Mouse (Mus musculus): ENCODE measurements at regions not wholly inside any gene's neighbourhood (a gene's known extent, or its start where the extent isn't known, plus 50 kb on each side); places are given as distances from the start of the nearest gene placed in this dataset.

DNA sequence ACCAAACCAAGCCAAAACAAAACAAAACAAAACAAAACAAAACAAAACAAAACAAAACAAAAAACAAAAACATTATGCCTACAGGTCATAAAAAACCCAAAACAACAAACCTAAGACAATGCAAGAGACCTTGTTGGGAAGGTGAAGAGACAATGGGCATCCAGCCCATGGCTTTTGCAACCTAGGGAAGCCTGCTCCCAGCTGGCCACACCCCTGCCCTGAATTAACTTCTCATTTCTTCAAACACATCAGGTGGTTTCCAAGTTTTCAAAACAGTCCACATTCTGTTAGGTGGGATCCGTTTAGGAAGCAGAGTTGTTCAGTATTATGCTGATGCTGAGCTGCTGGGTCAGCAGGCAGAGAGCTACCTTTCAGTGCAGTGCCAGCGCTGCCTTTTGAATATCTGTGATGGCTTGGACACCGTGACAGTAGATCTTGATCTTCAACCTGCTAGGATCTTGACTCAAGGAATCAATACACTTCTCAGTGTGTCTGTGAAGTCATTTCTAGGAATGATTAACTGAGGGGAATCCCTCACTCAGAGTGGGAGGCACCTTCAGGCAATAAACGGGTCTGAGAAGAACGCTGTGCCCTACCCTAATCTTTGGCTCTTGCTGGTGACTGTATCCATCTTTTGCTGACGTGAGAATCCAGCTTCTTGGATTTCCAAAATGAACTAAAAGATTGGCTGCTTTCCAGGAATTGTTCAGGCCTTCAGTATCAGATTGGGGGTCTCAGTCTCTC, 121.4 kb downstream of the 1810013L24Rik start:
- no peaks in the 10 kb centered on the region for H3K4me1 ChIP-seq (replicated peaks)
- H3K4me2 ChIP-seq: no peak overlapping the region
- no peak overlapping the region for H3K27ac ChIP-seq (ENCODE audit: poor library complexity, severe bottlenecking)
- no peak overlapping the region for H3K4me3 ChIP-seq
- WGBS: 63% methylated on average over 6 of the region's 6 CpGs
- no peaks in the 10 kb centered on the region for H3K36me3 ChIP-seq
- H3K27me3 ChIP-seq (replicated peaks): no peaks in the 10 kb centered on the region
- ATAC-seq (ENCODE audit: insufficient number of reproducible peaks, low FRiP score): no peak
- H3K9ac ChIP-seq: no peak overlapping the region
- 0 out of 2 replicates have a peak, but pooled peaks cover 6% of the 10 kb centered on the region for H3K9me3 ChIP-seq (replicated peaks)

DNA sequence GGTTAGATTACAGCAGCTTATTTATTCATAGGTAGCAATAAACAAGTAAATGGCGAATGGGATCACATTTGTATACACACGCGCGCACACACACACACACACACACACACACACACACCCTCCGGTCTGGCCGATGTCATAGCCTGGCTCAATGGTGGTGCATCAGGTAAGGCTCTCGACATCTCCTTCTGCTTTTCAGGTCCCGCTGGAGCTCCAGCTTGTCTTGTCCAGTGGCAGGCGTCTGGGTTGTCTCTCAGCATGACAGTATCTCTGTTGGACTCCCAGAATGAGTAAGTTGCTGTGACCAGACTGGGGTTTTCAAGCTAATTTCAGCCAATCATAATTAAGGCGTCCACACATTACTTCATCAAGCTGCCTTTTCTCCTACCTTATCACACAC, 131.8 kb downstream of the 1810013L24Rik start:
- no peak for ATAC-seq (ENCODE audit: insufficient number of reproducible peaks, low FRiP score)
- Histone ChIP-seq H3K4me3 (no peak overlapping the region), H3K27me3 (replicated peaks) (no peaks in the 10 kb centered on the region), H3K27ac (ENCODE audit: poor library complexity, severe bottlenecking) (no peak overlapping the region), H3K9me3 (replicated peaks) (no peaks in the 10 kb centered on the region), H3K36me3 (no peaks in the 10 kb centered on the region), H3K4me1 (replicated peaks) (no peaks in the 10 kb centered on the region), H3K9ac (no peak overlapping the region), H3K4me2 (no peak overlapping the region)
- whole genome bisulfite sequencing: 63% methylated on average over 10 of the region's 10 CpGs

DNA sequence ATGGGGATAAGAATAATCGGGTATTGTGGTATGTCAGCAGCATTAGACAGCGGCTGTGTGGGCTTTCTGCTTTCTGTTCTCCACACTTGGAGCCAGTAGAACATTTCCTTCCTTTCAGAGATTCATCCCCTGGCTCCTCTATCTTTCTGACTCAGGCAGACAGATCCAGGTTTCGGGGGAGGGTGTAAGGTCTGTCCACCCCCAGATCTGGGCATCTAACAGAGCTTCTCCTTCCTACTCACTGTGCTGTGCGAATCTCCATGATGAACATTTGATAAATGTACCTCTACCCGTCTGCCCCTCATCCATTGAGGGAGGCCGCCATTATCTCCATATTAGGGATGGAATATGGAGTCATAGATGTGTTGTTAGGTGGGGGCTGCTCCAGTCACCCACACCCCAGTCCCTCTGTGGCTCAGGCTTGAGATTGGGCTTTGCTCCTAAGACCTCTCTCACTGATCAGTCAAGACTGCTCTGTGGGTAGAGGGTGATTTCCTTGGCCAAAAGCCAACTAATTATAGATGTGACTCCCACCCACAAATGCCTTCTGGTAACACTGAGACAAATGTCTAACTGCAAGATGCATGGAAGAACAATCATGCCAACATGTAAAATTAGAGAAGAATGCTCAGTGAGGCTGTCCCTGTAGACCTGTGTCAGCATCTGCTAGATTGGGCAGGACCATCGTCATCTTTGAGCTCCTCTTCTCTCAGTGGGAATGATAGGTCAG, 163.8 kb downstream of the 1810013L24Rik start:
- ATAC-seq (ENCODE audit: insufficient number of reproducible peaks, low FRiP score): no peak
- Histone ChIP-seq H3K27ac (ENCODE audit: poor library complexity, severe bottlenecking) (no peak overlapping the region), H3K27me3 (replicated peaks) (no peaks in the 10 kb centered on the region), H3K4me1 (replicated peaks) (no peaks in the 10 kb centered on the region), H3K4me3 (no peak overlapping the region), H3K4me2 (no peak overlapping the region), H3K36me3 (no peaks in the 10 kb centered on the region), H3K9me3 (replicated peaks) (peaks cover 4% of the 10 kb centered on the region; the same call in 1 of the 2 replicates), H3K9ac (no peak overlapping the region)
- WGBS: 72% methylated on average over 7 of the region's 7 CpGs

DNA sequence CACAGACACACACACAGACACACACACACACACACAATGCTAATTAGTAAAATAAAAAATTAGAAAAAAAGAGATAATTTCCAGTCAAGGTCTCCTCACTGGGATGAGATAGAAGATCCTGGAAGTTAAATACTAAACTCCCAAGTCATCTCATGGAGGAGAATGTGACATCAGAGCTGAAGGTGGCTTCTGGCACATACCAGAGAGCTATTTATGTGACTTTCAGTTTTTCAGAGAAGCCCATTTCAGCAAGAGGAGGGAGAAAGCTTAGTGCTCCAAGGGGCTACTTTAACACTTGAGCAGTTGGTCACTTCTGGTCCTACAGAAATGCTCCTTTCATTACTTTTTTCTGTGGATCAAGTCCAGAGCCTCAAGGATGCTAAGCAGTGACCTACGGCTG, 164.6 kb downstream of the 1810013L24Rik start:
- H3K4me2 ChIP-seq: no peak overlapping the region
- no peak overlapping the region for H3K27ac ChIP-seq (ENCODE audit: poor library complexity, severe bottlenecking)
- 78% methylated on average over 1 of the region's 1 CpGs for WGBS
- 0 out of 2 replicates have a peak, but pooled peaks cover 4% of the 10 kb centered on the region for H3K9me3 ChIP-seq (replicated peaks)
- H3K4me1 ChIP-seq (replicated peaks): no peaks in the 10 kb centered on the region
- no peaks in the 10 kb centered on the region for H3K36me3 ChIP-seq
- ATAC-seq (ENCODE audit: insufficient number of reproducible peaks, low FRiP score): no peak
- H3K4me3 ChIP-seq: no peak overlapping the region
- H3K27me3 ChIP-seq (replicated peaks): no peaks in the 10 kb centered on the region
- no peak overlapping the region for H3K9ac ChIP-seq

DNA sequence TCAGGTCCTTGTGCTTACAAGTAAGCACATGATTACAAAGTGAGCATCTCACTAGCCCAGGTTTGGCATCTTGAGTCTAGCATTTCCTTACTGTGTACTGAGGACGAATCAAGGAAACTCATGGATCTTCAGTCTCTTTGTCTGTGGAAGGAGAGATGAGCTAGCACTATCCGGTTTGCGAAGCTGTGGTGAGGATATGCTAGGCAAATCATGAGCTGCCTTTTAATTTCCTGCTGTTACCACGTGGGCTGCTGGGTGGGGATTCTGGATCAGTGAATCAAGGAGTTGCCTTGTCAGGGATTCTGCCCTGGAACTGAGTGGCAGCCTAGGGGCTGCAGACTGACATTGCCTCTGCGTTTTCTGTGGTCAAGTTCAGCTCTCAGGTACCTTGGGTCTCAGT, 167.3 kb downstream of the 1810013L24Rik start:
- Histone ChIP-seq H3K4me3 (no peak overlapping the region), H3K4me2 (no peak overlapping the region), H3K9me3 (replicated peaks) (no peaks in the 10 kb centered on the region), H3K27ac (ENCODE audit: poor library complexity, severe bottlenecking) (no peak overlapping the region), H3K9ac (no peak overlapping the region), H3K36me3 (no peaks in the 10 kb centered on the region), H3K27me3 (replicated peaks) (no peaks in the 10 kb centered on the region), H3K4me1 (replicated peaks) (no peaks in the 10 kb centered on the region)
- ATAC-seq (ENCODE audit: insufficient number of reproducible peaks, low FRiP score): no peak
- WGBS: 74% methylated on average over 5 of the region's 5 CpGs

DNA sequence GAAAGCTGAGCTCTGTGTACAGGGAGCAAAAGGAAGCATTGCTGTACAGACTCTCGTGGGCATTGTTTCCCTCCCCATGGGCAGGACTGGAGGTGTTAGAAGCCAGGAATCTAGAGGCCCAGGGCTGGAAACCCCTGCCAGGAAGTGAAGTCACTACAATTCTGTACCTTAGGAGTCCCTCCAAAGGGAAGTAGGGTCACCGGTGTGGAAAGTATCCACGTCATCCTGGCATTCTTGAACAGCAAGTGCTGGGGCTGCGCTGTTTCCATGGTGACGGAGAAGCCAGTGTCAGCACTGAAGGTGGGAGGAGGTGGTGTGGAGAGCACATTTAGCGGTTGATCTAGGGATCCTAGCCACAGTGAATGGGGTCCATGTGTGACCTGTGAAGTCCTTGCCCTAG, 174.1 kb downstream of the 1810013L24Rik start:
- WGBS: 41% methylated on average over 6 of the region's 6 CpGs
- H3K4me2 ChIP-seq: no peak overlapping the region
- 0 out of 2 replicates have a peak, but pooled peaks have one; percentile 53 for ATAC-seq (ENCODE audit: insufficient number of reproducible peaks, low FRiP score)
- H3K27ac ChIP-seq (ENCODE audit: poor library complexity, severe bottlenecking): no peak overlapping the region
- no peaks in the 10 kb centered on the region for H3K9me3 ChIP-seq (replicated peaks)
- no peaks in the 10 kb centered on the region for H3K36me3 ChIP-seq
- no peaks in the 10 kb centered on the region for H3K4me1 ChIP-seq (replicated peaks)
- H3K4me3 ChIP-seq: no peak overlapping the region
- H3K9ac ChIP-seq: no peak overlapping the region
- no peaks in the 10 kb centered on the region; the same call in 1 of the 2 replicates for H3K27me3 ChIP-seq (replicated peaks)

DNA sequence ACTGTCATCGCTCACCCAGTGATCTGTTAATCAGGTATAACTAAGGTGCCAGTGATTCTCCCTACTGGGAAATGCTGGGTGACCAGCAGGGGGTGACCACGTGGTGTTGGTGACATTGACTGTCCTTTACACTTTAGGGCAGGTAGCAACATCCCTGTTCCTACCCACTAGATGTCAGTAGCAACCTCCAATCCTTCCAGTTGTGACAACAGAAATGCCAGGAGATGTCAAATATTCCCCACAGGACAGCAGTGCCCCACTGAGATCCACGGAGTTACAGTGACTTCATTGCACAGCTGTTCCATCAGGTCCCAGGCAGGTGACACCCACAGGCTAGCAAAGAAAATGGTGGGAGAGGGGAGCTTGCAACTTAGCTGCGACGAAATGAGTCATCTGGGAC, 176.0 kb downstream of the 1810013L24Rik start:
- H3K27ac ChIP-seq (ENCODE audit: poor library complexity, severe bottlenecking): no peak overlapping the region
- WGBS: 19% methylated on average over 5 of the region's 5 CpGs
- H3K27me3 ChIP-seq (replicated peaks): no peaks in the 10 kb centered on the region; the same call in 1 of the 2 replicates
- no peak overlapping the region for H3K9ac ChIP-seq
- no peaks in the 10 kb centered on the region for H3K9me3 ChIP-seq (replicated peaks)
- no peaks in the 10 kb centered on the region for H3K4me1 ChIP-seq (replicated peaks)
- no peak for ATAC-seq (ENCODE audit: insufficient number of reproducible peaks, low FRiP score)
- H3K4me2 ChIP-seq: no peak overlapping the region
- no peaks in the 10 kb centered on the region for H3K36me3 ChIP-seq
- H3K4me3 ChIP-seq: no peak overlapping the region

DNA sequence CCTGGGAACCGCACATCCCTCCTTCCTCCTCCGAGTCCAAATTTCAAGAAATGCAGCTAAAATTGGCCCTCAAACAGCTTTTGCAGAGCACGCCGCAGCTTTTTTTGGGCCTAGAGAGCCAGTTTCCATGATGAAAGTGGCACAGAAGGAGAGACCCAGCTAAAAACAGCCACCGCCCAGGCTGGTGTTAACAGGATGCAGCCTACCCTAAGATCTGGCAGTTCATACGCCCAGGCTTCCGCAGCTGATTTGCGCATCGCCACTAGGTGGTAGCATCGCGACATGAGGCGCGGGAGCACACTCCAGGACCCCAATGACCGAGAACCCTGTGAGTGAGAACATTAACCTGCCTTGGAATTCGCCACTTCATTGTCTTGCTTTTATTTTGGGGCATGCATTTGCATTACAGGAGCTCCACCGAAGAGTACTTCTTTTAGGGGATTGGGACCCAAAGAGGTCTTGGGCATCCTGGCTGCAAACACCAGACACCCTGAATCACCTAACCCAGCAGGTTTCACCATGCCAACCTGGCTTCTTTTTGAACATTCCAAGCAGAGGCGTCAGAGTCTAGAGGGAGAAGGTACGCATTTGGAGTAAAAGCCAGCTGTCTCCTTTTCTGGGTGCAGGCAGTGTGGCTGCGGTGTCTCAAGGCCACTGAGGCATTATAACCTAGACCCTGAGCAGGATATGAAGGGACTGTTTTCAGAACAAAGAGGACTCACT, 179.6 kb downstream of the 1810013L24Rik start:
- Histone ChIP-seq H3K36me3 (no peaks in the 10 kb centered on the region), H3K4me2 (no peak overlapping the region), H3K27ac (ENCODE audit: poor library complexity, severe bottlenecking) (no peak overlapping the region), H3K27me3 (replicated peaks) (no peaks in the 10 kb centered on the region; the same call in 1 of the 2 replicates), H3K4me1 (replicated peaks) (no peaks in the 10 kb centered on the region), H3K4me3 (no peak overlapping the region), H3K9me3 (replicated peaks) (no peaks in the 10 kb centered on the region), H3K9ac (no peak overlapping the region)
- WGBS: 18% methylated on average over 19 of the region's 19 CpGs
- peak; percentile 75 for ATAC-seq (ENCODE audit: insufficient number of reproducible peaks, low FRiP score)

DNA sequence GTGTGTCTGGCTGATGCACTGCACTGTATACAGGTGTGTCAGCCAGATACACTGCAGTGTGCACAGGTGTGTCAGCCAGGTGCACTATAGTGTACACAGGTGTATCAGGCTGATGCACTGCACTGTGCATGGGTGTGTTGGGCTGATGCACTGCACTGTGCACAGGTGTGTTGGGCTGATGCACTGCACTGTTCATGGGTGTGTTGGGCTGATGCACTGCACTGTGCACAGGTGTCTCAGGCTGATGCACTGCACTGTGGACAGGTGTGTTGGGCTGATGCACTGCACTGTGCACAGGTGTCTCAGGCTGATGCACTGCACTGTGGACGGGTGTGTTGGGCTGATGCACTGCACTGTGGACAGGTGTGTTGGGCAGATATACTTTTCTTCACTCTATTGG, 181.2 kb downstream of the 1810013L24Rik start:
- Histone ChIP-seq H3K27ac (ENCODE audit: poor library complexity, severe bottlenecking) (no peak overlapping the region), H3K9ac (no peak overlapping the region), H3K4me2 (no peak overlapping the region), H3K27me3 (replicated peaks) (no peaks in the 10 kb centered on the region; the same call in 1 of the 2 replicates), H3K9me3 (replicated peaks) (no peaks in the 10 kb centered on the region), H3K36me3 (no peaks in the 10 kb centered on the region), H3K4me3 (no peak overlapping the region), H3K4me1 (replicated peaks) (0 out of 2 replicates have a peak, but pooled peaks cover 2% of the 10 kb centered on the region)
- ATAC-seq (ENCODE audit: insufficient number of reproducible peaks, low FRiP score): no peak
- 64% methylated on average over 1 of the region's 1 CpGs for WGBS

DNA sequence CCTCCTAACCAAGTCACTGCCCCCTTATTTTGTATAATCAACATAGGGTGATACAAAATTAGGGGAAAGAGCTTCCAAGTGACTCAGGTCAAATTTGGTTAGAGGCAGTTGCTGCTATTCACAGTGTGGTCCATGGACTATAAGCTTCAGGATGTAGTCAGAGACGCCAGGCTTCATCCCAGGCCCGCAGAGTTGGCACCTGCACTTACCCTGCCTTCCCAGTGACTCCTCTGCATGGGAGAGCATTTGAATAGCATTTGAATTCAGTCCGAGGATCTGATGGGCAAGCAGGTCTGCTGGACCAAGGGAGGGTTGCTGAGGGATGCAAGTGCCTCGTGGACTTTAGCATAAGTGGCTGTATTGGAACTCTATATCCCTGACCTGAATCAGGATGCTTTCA, 181.8 kb downstream of the 1810013L24Rik start:
- no peak overlapping the region for H3K9ac ChIP-seq
- H3K27ac ChIP-seq (ENCODE audit: poor library complexity, severe bottlenecking): no peak overlapping the region
- no peaks in the 10 kb centered on the region for H3K36me3 ChIP-seq
- WGBS: 65% methylated on average over 4 of the region's 4 CpGs
- H3K4me2 ChIP-seq: no peak overlapping the region
- ATAC-seq (ENCODE audit: insufficient number of reproducible peaks, low FRiP score): no peak
- H3K4me1 ChIP-seq (replicated peaks): 0 out of 2 replicates have a peak, but pooled peaks cover 5% of the 10 kb centered on the region
- no peaks in the 10 kb centered on the region; the same call in 1 of the 2 replicates for H3K27me3 ChIP-seq (replicated peaks)
- H3K4me3 ChIP-seq: no peak overlapping the region
- no peaks in the 10 kb centered on the region for H3K9me3 ChIP-seq (replicated peaks)
